Mouse (Mus musculus) cerebellum, adult 2 months (tissue): ENCODE measurements around the gene Dusp27. TPM values are rescaled to one million over a fixed set of nuclear protein-coding genes. Genes with fewer than 3 reads are reported as not detected.

ENCODE experiments used
- DNase-seq, 2 experiments: peaks; one replicate each; pipeline ENCODE4 v3.0.0; 2021
- H3K27ac ChIP-seq: fragments of 200-500 bp; 2 replicates; pipeline ENCODE4 v1.5.1; 2012; ENCODE audit warnings: low read length, control low read depth, inconsistent platforms; ENCODE audit not compliant: insufficient read depth
- H3K27me3 ChIP-seq: fragments of 200-500 bp; 2 replicates; pipeline ENCODE4 v1.6.1; 2012; ENCODE audit warnings: inconsistent platforms, mild to moderate bottlenecking, low read length, moderate library complexity; ENCODE audit not compliant: control insufficient read depth, insufficient read depth
- H3K4me1 ChIP-seq: fragments of 200-500 bp; 2 replicates; pipeline ENCODE4 v1.6.1; 2011; ENCODE audit warnings: low read length; ENCODE audit not compliant: control insufficient read depth, insufficient read depth
- H3K4me3 ChIP-seq: fragments of 200-500 bp; replicated peaks from 2 replicates; pipeline ENCODE3; 2011; ENCODE audit warnings: mild to moderate bottlenecking, low read depth, low read length, control low read depth; ENCODE audit not compliant: insufficient read depth
- CTCF ChIP-seq: fragments of 200-500 bp; IDR thresholded peaks from 2 replicates; pipeline ENCODE4 v1.5.1; 2011; ENCODE audit warnings: low read depth, mild to moderate bottlenecking, control low read depth, low read length, moderate library complexity, borderline replicate concordance; ENCODE audit not compliant: insufficient read depth
- POLR2A ChIP-seq: fragments of 200-500 bp; IDR thresholded peaks from 2 replicates; pipeline ENCODE4 v1.6.1; 2011; ENCODE audit warnings: low read length, control low read depth, borderline replicate concordance; ENCODE audit not compliant: insufficient read depth
- WGBS: fragments of 180-500 bp; shearing (Covaris S2); methylation state at CpG from one replicate; pipeline ENCODE4 v1.1.7; 2018; 5-methylcytosine and 5-hydroxymethylcytosine counted together
- polyA plus RNA-seq: library from polyadenylated mRNA; depleted of rRNA; stranded (reverse); fragments of >200 nt; gene quantifications from 2 replicates; pipeline ENCODE4 v1.2.3, GENCODE M21; 2012

Gene Dusp27
- polyA plus RNA-seq, 1 experiment = 0.15 TPM

DNA sequence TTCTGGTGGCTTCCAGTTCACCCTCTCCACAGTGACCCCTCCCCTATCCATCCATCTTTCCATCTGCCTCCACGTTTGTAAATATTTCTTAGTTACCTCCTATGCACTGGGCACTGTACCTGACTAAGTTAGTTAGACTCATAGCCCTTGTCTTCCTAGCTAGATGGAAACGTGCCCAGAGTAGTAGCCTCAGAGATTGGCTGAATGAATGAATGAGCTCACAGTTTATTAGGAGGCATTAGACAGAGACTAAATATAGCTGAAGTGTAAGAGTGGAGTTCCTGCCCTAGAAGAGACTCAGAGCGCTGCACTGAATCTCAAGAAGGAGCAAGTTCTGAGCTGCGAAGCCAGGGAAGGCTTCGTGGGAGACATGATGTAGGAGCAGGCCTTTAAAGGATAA, 829 bp upstream of the Dusp27 start:
- Histone ChIP-seq H3K27ac (no peak overlapping the region), H3K4me3 (no peak overlapping the region), H3K4me1 (no peaks in the 10 kb centered on the region), H3K27me3 (no peaks in the 10 kb centered on the region)
- TF ChIP-seq POLR2A (no peak), CTCF (no peak)
- 91% methylated on average over 5 of the region's 5 CpGs for WGBS
- no peak for DNase-seq

DNA sequence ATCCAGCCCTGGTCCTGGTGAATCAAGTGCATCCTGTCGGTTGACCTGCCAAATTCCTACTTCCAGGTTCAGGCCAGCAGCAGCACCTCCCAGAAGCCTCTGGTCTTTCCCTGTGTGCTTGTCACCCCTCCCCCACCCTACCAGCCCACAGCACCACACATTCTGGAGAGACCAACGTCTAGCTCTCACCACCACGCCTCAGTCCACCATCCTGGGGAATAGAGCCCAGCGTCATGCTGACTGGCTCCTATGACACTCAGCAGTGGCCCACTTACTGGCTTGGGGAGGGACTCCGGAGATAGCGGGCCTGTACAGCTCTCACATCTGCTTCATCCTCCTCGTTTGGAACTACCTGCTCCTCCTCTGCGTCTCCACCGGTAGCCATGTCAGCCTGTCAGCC, 927 bp downstream of the Dusp27 start:
- no peak for DNase-seq
- H3K4me1 ChIP-seq = no peaks in the 10 kb centered on the region
- WGBS = 80% methylated on average over 9 of the region's 9 CpGs
- no peak overlapping the region for H3K27ac ChIP-seq
- no peak for TF ChIP-seq CTCF
- TF ChIP-seq POLR2A = no peak
- H3K27me3 ChIP-seq = no peaks in the 10 kb centered on the region
- no peak overlapping the region for H3K4me3 ChIP-seq

DNA sequence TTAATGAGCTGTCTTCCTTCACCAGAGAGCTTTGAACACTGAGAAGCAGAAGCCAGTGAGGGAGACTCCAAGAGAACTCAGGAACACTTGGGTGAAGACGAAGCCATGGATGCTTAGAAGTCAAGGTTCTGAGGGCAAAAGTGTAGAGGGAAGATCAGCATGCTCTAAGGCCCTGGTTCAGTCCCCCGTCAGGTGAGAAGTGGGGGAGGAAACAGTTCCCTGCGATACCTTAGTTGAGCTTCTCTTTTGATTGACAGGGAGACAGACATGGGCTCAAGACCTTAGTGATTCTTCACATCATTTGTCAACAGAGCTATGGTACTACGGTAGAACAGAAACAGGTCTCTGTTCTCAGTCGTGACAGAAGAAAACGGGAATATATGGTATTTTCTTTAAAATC, 1.4 kb downstream of the Dusp27 start:
- WGBS = 95% methylated on average over 6 of the region's 6 CpGs
- no peak for TF ChIP-seq CTCF
- TF ChIP-seq POLR2A = no peak

GRCm38 (mm10) chr1:166124932-166125593, 2.7 kb downstream of the Dusp27 start:
- no peak for TF ChIP-seq POLR2A
- TF ChIP-seq CTCF = no peak
- WGBS = 55% methylated on average over 8 of the region's 8 CpGs

More for the DNA sequence above, 1.4 kb downstream of the Dusp27 start:
- no peaks in the 10 kb centered on the region for H3K4me1 ChIP-seq
- H3K27ac ChIP-seq = no peak overlapping the region
- no peak overlapping the region for H3K4me3 ChIP-seq
- H3K27me3 ChIP-seq = no peaks in the 10 kb centered on the region
- no peak for DNase-seq

DNA sequence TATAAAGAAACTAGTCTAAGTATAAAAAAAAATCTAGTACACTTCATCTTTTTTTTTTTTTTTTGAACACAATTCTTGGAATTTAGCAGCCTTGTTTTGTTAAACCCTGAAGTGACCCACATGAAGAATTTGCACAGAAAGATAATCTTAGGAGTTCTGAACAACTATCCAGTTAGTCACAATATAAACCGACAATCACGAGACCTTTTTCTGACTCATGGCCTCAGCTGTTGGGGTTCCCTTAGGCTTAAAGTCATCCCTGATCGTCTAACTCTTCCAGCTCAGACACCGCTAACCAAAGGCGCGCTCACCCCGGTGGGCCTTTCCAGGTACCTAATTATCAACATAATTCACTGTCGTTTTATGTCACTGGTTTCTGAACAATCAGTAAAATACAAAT, 4.0 kb downstream of the Dusp27 start:
- TF ChIP-seq CTCF (no peak), POLR2A (no peak)

More at GRCm38 (mm10) chr1:166124932-166125593, 2.7 kb downstream of the Dusp27 start:
- no peak for DNase-seq
- H3K27ac ChIP-seq = no peak overlapping the region
- H3K27me3 ChIP-seq = no peaks in the 10 kb centered on the region
- H3K4me1 ChIP-seq = no peaks in the 10 kb centered on the region
- H3K4me3 ChIP-seq = no peak overlapping the region

GRCm38 (mm10) chr1:166123045-166123444, 4.7 kb downstream of the Dusp27 start:
- Histone ChIP-seq H3K27me3 (no peaks in the 10 kb centered on the region), H3K27ac (no peak overlapping the region), H3K4me1 (no peaks in the 10 kb centered on the region), H3K4me3 (no peak overlapping the region)
- WGBS = 100% methylated on average over 1 of the region's 1 CpGs
- TF ChIP-seq CTCF = no peak
- no peak for TF ChIP-seq POLR2A
- no peak for DNase-seq

More for the DNA sequence above, 4.0 kb downstream of the Dusp27 start:
- Histone ChIP-seq H3K4me1 (no peaks in the 10 kb centered on the region), H3K4me3 (no peak overlapping the region), H3K27me3 (no peaks in the 10 kb centered on the region), H3K27ac (no peak overlapping the region)
- 95% methylated on average over 8 of the region's 8 CpGs for WGBS
- DNase-seq = no peak

DNA sequence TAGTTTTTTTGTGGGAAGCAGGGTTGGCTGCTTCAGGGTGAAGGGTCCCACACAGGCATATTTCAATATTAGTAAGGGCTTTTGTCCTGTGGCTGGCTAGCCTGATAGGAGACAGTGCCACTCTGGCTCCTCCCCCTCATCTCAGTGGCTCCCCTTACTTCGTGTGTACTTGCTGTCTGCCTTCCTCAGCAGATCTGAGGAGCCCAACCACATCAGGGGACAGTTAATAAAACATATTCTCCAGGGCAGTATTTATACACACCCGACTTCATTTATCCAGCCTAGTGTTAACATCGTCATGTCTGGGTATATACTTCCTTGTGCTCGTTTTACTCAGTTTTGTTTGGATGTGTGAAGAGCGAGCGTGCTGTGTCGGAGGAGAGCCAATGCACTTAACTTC, 5.6 kb downstream of the Dusp27 start:
- Histone ChIP-seq H3K27ac (no peak overlapping the region), H3K4me1 (no peaks in the 10 kb centered on the region), H3K27me3 (no peaks in the 10 kb centered on the region), H3K4me3 (no peak overlapping the region)
- TF ChIP-seq CTCF (no peak), POLR2A (no peak)
- no peak for DNase-seq
- 81% methylated on average over 7 of the region's 7 CpGs for WGBS

- TF ChIP-seq POLR2A (no peak), CTCF (no peak)
- DNase-seq = no peak
- no peak overlapping the region for H3K27ac ChIP-seq
- WGBS = 76% methylated on average over 13 of the region's 13 CpGs
- no peak overlapping the region for H3K4me3 ChIP-seq
- no peaks in the 10 kb centered on the region for H3K27me3 ChIP-seq
- no peaks in the 10 kb centered on the region for H3K4me1 ChIP-seq
Observed at GRCm38 (mm10) chr1:166117866-166118639, 9.7 kb downstream of the Dusp27 start.
